Mouse (Mus musculus) heart, embryonic 14.5 days (tissue): ENCODE data around the gene Pde6d. TPM values are rescaled to one million over a fixed set of nuclear protein-coding genes. Genes with fewer than 3 reads are reported as not detected.
A peak's percentile ranks its signal among the peaks of the same experiment; 100 is the strongest.

Source experiments
- ATAC-seq: fragments of 200-750 bp; cut with Nextera tagmentation; 2 replicates; pipeline ENCODE4 v1.8.0; 2017; ENCODE audit warnings: low read depth, moderate TSS enrichment; ENCODE audit not compliant: insufficient number of reproducible peaks, insufficient read depth, low FRiP score
- H3K27ac ChIP-seq, 2 experiments: fragments of 200-500 bp in 1 of 2; fragments of 300-500 bp in 1 of 2; sonication (generic) in 1 of 2; replicated peaks in 1 of 2; 2 replicates each; pipeline ENCODE4 v1.5.1; 2012 to 2014; ENCODE audit warnings: low read depth in 2 of 2, low read length in 2 of 2, control low read depth in 1 of 2, mild to moderate bottlenecking in 1 of 2, mixed read lengths in 1 of 2; ENCODE audit not compliant: control insufficient read depth in 1 of 2, insufficient read depth in 1 of 2
- H3K27me3 ChIP-seq: fragments of 300-500 bp; sonication (generic); 2 replicates; pipeline ENCODE4 v1.6.1; 2014; ENCODE audit warnings: mild to moderate bottlenecking, low read length, control low read depth; ENCODE audit not compliant: control insufficient read depth, insufficient read depth
- H3K36me3 ChIP-seq: fragments of 300-500 bp; sonication (generic); 2 replicates; pipeline ENCODE4 v1.6.1; 2014; ENCODE audit warnings: mild to moderate bottlenecking, control low read depth, low read length, mixed read lengths; ENCODE audit not compliant: control insufficient read depth, insufficient read depth
- H3K4me1 ChIP-seq, 2 experiments: fragments of 200-500 bp in 1 of 2; fragments of 300-500 bp in 1 of 2; sonication (generic) in 1 of 2; 2 replicates each; pipeline ENCODE4 v1.6.1; 2012 to 2014; ENCODE audit warnings: low read length in 2 of 2, control low read depth in 1 of 2, mixed read lengths in 1 of 2; ENCODE audit not compliant: control insufficient read depth in 2 of 2, insufficient read depth in 2 of 2
- H3K4me2 ChIP-seq: fragments of 300-500 bp; sonication (generic); 2 replicates; pipeline ENCODE4 v1.6.1; 2014; ENCODE audit warnings: mild to moderate bottlenecking, low read length
- H3K4me3 ChIP-seq, 2 experiments: fragments of 200-500 bp in 1 of 2; fragments of 300-500 bp in 1 of 2; sonication (generic) in 1 of 2; 2 replicates each; pipeline ENCODE4 v1.5.1; 2012 to 2014; ENCODE audit warnings: low read length in 2 of 2, mild to moderate bottlenecking in 2 of 2, control low read depth in 1 of 2, low read depth in 1 of 2, moderate library complexity in 1 of 2; ENCODE audit not compliant: control insufficient read depth in 1 of 2, insufficient read depth in 1 of 2
- H3K9ac ChIP-seq: fragments of 300-500 bp; sonication (generic); 2 replicates; pipeline ENCODE4 v1.6.1; 2014; ENCODE audit warnings: mild to moderate bottlenecking, low read length
- H3K9me3 ChIP-seq: fragments of 300-500 bp; sonication (generic); 2 replicates; pipeline ENCODE4 v1.6.1; 2016; ENCODE audit warnings: low read length, control low read depth; ENCODE audit not compliant: control insufficient read depth
- WGBS: fragments of 180-500 bp; shearing (Covaris S2); extraction: QIAGEN DNeasy Blood & Tissue Kit; methylation state at CpG from one replicate; pipeline ENCODE4 v1.1.7; 2014; 5-methylcytosine and 5-hydroxymethylcytosine counted together
- polyA plus RNA-seq: library from polyadenylated mRNA; unstranded; fragments of >200 nt; fragmentation: Nextera tagmentation; extraction: Ambion mirVana; gene quantifications from 2 replicates; pipeline ENCODE4 v1.2.1, GENCODE M21; 2014

The Pde6d gene
- polyA plus RNA-seq, 1 experiment from 2014 or later: 67.9 TPM

DNA sequence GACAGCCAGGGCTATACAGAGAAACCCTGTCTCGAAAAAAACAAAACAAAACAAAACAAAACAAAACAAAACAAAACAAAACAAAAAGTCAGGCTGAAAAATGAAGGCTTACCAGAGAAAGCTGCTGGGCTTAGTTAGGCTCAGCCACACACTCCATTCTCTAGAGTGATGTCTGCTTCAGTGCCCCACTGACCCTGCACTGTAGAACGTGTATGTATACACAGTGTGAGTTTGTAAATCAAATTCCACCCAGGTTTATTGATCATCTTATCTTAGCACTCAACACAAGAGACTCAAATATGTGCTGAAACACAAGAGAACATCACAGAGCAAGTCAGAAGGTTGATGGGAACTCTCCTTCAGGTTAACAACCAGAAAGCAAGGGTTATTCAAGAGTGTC lies 14.0 kb downstream of the Pde6d start:
- Histone ChIP-seq H3K9ac (no peak overlapping the region), H3K36me3 (peaks cover 25% of the 10 kb centered on the region), H3K4me1 (no peaks in the 10 kb centered on the region), H3K4me2 (no peak overlapping the region), H3K4me3 (no peak overlapping the region), H3K27ac (no peak overlapping the region), H3K27me3 (no peaks in the 10 kb centered on the region), H3K9me3 (no peaks in the 10 kb centered on the region)
- 77% methylated on average over 2 of the region's 2 CpGs for WGBS
- no peak for ATAC-seq

DNA sequence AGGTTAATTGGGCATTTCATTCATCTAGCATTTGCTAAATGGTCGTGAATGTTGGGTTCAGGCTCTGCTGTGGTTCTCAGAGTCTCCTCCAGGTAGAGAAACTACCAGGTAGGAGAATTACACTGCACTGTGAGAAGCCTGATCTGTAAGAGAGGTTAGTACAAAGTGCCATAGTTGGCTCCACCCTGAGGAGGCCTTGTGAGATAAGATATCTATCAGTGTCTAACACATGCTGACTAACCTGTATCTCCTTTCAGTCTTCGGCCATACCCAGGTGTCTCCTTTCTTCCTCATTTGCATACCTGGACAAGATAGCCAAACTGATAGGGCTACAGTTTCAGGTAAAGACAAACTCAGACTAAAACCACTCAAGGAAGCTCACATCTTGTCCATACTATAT lies 19.8 kb downstream of the Pde6d start:
- no peak for ATAC-seq
- H3K4me3 ChIP-seq: no peak overlapping the region
- H3K27ac ChIP-seq: no peak overlapping the region
- H3K4me2 ChIP-seq: no peak overlapping the region
- H3K9ac ChIP-seq: no peak overlapping the region
- 89% methylated on average over 2 of the region's 2 CpGs for WGBS
- peaks cover 0 to 4% of the 10 kb centered on the region in 2 experiments; a peak in 1 of 4 replicates for H3K4me1 ChIP-seq
- no peaks in the 10 kb centered on the region for H3K27me3 ChIP-seq
- peaks cover 38% of the 10 kb centered on the region for H3K36me3 ChIP-seq
- no peaks in the 10 kb centered on the region for H3K9me3 ChIP-seq

DNA sequence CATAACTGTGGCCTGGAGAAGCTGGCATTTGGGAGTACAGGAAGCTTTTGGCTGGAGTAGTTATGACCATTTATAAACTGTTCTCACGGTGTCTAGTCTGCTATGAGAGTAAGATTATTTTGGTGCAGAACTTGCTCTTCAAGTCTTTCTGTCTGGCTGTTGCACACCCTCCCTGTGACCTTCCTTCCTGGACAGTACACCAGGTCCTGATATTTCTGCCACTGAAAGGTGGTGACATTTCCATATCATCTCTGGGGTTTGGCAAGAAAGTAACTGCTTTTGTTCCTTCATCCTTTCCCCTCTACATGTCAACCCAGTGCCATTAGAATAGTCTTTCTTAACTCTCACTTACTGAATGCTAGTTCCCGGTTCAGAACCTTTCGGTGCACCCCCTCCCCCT lies 23.2 kb downstream of the Pde6d start:
- Histone ChIP-seq H3K27ac (no peak overlapping the region), H3K27me3 (no peaks in the 10 kb centered on the region), H3K4me1 (peaks cover 0 to 4% of the 10 kb centered on the region in 2 experiments; a peak in 1 of 4 replicates), H3K9ac (no peak overlapping the region), H3K36me3 (peaks cover 43% of the 10 kb centered on the region), H3K9me3 (no peaks in the 10 kb centered on the region), H3K4me3 (no peak overlapping the region), H3K4me2 (no peak overlapping the region)
- 66% methylated on average over 3 of the region's 3 CpGs for WGBS
- no peak for ATAC-seq

DNA sequence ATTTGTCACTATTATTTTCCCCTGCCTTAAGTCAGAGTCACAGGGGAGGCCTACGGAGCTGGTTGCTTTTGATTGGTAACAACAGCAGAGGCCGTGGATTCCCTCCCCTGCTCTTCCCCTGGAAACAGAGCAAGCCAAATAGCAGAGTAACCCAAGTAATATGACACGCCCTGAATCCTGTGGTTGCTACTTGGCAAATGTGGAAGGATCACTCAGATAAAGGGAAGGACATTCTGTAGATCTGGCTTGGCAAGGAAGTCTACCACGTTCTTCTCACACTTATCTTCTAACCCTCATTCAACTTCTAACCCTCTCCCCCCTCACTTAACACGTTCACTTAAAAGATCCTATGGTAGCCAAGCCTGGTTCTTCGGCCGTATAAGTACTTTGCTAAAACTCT lies 24.6 kb downstream of the Pde6d start:
- peak; percentile 17; the same call in 1 of the 2 replicates for ATAC-seq
- Histone ChIP-seq H3K27me3 (no peaks in the 10 kb centered on the region), H3K9ac (no peak overlapping the region), H3K4me1 (peaks cover 0 to 4% of the 10 kb centered on the region in 2 experiments; a peak in 1 of 4 replicates), H3K27ac (no peak overlapping the region), H3K4me2 (no peak overlapping the region), H3K36me3 (peaks cover 29% of the 10 kb centered on the region), H3K9me3 (no peaks in the 10 kb centered on the region), H3K4me3 (no peak overlapping the region)
- 51% methylated on average over 7 of the region's 7 CpGs for WGBS

DNA sequence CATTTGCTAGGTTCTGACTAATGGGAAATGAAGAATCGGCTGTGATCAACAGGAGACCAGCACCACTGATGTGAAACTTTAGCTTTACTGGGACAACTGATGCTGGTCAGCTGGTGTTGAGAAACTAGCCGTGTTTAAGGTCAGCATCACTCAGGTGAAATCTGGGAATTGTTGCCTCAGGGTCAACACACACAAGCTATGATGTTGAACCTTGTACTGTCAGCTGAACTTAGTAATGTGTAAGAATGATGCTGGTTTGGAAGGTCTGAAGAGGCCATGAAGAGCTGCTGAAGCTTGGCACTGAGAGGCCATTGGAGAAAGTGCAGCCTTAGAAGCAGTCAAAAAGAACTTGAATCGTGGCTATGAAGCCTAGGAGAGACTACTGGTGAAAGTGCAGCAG lies 26.8 kb downstream of the Pde6d start:
- no peaks in the 10 kb centered on the region for H3K27me3 ChIP-seq
- no peak overlapping the region for H3K4me2 ChIP-seq
- H3K9ac ChIP-seq: no peak overlapping the region
- ATAC-seq: no peak
- no peaks in the 10 kb centered on the region for H3K9me3 ChIP-seq
- no peak overlapping the region for H3K4me3 ChIP-seq
- no peak overlapping the region for H3K27ac ChIP-seq
- peaks cover 22% of the 10 kb centered on the region for H3K36me3 ChIP-seq
- WGBS: 74% methylated on average over 3 of the region's 3 CpGs
- peaks cover 3 to 9% of the 10 kb centered on the region in 2 experiments; a peak in 3 of 4 replicates for H3K4me1 ChIP-seq

DNA sequence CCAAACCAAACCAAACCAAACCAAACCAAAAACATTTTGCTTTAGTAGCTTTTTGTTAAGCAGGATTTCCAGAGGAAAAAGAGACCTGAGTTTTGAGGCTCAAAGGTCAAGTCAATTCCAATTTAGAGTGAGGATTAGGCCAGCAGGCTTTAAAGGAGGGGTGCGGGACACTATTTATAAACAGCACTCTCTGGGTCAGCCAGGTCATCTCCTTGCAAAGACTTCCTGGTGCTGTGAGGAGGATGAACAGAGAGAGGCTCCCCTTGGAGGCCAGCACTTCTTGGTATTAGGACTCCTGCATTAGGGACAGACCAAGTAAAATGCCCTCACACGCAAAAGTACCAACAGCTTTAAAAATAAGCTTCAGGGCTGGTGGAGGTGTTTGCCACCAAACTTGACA lies 30.6 kb downstream of the Pde6d start:
- no peak overlapping the region for H3K4me3 ChIP-seq
- peaks cover 20% of the 10 kb centered on the region for H3K36me3 ChIP-seq
- peaks cover 3 to 11% of the 10 kb centered on the region in 2 experiments; a peak in 3 of 4 replicates for H3K4me1 ChIP-seq
- no peaks in the 10 kb centered on the region for H3K9me3 ChIP-seq
- no peak overlapping the region for H3K27ac ChIP-seq
- WGBS: 44% methylated on average over 2 of the region's 2 CpGs
- no peak for ATAC-seq
- no peaks in the 10 kb centered on the region for H3K27me3 ChIP-seq
- no peak overlapping the region for H3K9ac ChIP-seq
- H3K4me2 ChIP-seq: no peak overlapping the region

DNA sequence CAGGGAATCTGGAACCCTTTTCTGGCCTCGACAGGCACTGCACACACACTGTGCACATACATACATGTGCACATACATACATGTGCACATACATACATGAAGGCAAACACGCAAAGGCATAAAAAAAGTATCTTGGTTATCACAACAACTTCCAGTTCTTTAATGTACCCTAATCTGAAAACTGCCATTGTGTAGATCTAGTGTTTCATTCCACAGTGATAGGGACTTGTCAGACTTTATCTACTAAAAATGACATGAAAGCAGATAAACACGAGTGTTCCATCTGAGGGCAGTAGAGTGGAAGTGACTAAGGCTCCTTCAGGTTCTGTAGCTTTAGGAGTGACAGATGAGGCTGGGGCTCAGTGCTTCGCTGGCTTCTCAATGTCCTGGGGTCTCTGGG lies 31.1 kb downstream of the Pde6d start:
- WGBS: 63% methylated on average over 4 of the region's 4 CpGs
- no peak overlapping the region for H3K27ac ChIP-seq
- peaks cover 3 to 11% of the 10 kb centered on the region in 2 experiments; a peak in 3 of 4 replicates for H3K4me1 ChIP-seq
- H3K36me3 ChIP-seq: peaks cover 22% of the 10 kb centered on the region
- no peak overlapping the region for H3K9ac ChIP-seq
- no peaks in the 10 kb centered on the region for H3K9me3 ChIP-seq
- no peaks in the 10 kb centered on the region for H3K27me3 ChIP-seq
- H3K4me3 ChIP-seq: no peak overlapping the region
- ATAC-seq: no peak
- no peak overlapping the region for H3K4me2 ChIP-seq

DNA sequence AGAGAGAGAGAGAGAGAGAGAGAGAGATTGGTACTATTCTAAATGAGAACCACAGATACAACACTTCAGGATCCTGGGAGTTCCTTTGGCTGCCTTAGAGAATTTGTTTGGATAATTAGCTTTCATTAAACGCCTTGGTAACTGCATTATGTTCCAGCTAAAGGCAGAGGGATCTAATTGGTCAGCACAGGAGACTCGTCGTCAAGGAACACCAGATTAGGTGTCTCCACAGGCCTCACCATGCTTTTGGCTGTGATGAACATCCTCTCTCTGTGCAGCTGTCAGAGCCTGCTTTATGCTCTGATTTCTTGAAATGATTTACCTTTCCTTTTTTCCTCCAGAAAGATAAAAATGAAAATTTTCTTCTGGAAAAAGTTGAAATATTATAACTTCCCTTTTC lies 35.6 kb downstream of the Pde6d start:
- Histone ChIP-seq H3K36me3 (peaks cover 59% of the 10 kb centered on the region), H3K4me1 (peaks cover 0 to 6% of the 10 kb centered on the region in 2 experiments; a peak in 2 of 4 replicates), H3K9me3 (no peaks in the 10 kb centered on the region), H3K4me3 (no peak overlapping the region), H3K27me3 (no peaks in the 10 kb centered on the region), H3K4me2 (no peak overlapping the region), H3K9ac (no peak overlapping the region), H3K27ac (no peak overlapping the region)
- WGBS: 70% methylated on average over 3 of the region's 3 CpGs
- no peak for ATAC-seq
